Mouse (Mus musculus) kidney, postnatal 10 days (tissue): ENCODE results near the gene Tra2b.
"Not testable (repeated sequence)": the region's sequence is repeated elsewhere in the genome, so short reads cannot be mapped to it uniquely, and the experiment has no call there.

Source experiments
- DNase-seq: peaks from one replicate; pipeline ENCODE4 v3.0.0; 2021; ENCODE audit warnings: mixed read lengths

The Tra2b gene

DNA sequence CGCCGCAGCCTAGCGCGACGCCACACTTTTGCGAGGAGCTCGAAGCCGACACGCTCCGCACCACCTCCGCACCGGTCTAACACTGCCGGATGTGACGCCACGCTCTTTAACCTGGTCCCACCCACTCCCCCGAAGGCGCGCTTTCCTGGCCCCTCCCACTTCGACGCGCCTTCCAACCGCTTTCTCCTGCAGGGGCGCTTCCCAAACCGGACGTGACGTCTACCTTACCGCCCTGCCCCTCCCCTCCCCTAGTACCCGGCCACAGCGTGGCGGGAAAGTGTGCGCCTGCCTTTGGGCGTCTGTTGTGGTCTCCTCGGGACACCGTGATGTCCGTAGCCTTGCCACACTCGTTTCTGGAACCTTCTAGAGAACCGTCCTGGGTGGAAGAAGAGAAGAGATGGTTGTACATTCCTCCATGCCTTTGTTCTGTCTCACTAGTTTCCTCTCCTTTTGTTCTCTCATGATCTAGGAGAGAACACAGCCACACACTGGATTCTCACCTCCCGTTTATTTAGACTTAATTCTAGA, at the start of gene Tra2b:
Tra2b (minus strand) TSS at position 157 of the 528 bp plus-strand sequence.
- peak; percentile 98 for DNase-seq

DNA sequence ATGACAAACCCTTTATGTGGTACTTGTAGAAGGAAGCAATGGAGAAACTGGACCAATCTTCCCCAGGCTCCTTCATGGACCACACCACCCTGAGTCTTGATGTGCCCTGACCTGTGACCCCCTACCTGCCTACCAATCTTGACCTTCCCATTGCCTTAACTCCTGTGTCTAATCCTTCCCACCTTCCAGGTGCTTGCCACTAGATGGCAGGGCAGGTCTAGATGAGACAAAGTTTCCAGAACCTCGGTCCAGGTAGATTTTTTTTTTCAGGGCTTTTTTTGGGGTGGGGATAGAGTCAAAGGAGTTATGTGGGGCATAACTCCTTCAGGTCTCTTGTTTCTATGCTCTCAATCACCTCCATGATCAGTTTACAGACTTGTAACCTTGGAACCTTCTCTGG, 44.8 kb upstream of the Tra2b start:
- DNase-seq, result peak; percentile 57

DNA sequence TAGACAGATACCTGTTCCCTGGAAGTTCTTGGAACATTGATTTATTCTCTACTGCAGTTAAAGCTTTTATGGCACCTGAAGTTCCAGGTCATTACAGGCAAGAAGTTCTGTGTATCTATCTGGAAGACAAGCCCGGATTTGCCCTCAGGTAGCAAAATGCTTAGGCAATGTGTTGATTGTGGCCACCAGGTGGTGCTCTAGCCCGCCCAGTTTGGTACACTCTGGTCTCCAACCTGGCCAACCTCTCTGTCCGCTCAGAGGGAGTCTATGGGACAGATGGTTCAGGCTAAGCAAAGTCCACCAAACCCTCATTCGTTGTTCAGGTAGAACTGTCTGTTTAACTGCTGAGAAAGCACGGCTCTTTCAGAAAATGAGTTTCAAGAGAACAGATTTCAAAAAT, 36.8 kb upstream of the Tra2b start:
- peak; percentile 89 for DNase-seq

DNA sequence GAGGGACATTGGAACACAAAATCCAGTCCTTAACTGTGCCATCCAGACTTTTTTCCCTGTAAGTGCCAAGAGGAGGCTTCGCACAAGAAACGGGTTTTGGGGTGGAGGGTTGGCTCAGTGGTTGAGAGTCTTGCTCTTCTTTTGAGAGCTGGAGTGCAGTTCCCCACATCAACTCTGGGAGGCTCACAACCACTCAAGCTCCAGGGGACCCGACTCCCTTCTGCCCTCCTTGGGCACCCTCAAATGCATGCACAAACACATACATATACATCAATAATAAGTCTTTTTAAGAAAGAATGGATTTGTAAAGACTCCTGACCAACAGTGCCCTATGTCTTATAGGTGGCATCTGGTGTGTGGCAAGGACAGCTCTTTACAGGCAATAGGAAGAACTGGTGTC, 35.6 kb upstream of the Tra2b start:
- no peak for DNase-seq

DNA sequence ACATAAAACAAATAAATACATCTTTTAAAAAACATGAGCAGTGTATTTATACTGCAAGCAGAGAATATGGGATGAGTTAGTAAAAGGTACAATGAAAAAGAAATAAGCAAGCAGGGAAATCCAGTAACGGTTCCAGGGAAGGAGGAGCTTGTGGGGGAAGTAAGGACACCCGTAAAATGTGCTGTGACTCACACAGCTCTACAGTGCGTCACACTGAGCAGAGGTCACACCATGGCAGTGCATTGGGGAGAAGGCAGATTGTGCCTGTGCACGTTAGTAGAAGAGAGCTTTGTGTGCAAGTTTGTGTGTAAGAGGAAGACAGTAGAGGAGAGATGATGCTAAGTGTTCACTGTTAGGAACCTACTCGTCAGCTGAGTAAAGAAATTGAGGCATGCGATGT, 31.1 kb upstream of the Tra2b start:
- no peak for DNase-seq

DNA sequence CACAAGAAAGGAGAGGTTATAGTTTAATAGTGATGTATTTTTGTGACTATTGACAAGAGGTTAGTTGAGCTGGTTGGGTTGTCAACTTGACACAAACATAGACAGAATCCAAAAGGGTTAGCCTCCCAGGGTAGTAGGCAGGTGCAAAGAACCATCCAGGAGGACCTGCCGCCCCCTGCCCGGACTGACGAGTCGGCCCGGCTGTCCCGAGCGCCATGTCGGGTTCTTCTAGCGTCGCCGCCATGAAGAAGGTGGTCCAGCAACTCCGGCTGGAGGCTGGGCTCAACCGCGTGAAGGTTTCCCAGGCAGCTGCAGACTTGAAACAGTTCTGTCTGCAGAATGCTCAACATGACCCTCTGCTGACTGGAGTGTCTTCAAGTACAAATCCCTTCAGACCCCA, 29.0 kb upstream of the Tra2b start:
- DNase-seq, result not testable (repeated sequence)

DNA sequence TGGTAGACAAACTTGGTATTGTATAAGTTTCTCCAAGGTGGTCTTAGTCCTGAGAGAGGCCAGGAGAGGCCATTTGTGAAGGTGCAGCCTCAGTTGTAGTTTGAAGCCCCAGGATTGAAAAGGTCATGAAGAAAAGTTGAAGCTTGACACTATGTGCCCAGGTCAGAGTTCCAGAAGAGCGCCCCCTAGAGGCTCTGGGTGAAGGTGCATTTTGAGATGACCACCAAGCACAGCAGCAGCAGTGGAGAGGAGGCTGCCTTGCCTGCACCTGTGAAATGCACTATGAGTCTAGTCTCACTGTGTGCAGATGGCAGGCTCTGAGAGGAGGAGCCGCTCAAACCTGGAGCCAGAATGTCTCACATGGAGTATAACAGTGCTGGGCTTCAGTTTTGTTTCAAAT, 27.8 kb upstream of the Tra2b start:
- no peak for DNase-seq

DNA sequence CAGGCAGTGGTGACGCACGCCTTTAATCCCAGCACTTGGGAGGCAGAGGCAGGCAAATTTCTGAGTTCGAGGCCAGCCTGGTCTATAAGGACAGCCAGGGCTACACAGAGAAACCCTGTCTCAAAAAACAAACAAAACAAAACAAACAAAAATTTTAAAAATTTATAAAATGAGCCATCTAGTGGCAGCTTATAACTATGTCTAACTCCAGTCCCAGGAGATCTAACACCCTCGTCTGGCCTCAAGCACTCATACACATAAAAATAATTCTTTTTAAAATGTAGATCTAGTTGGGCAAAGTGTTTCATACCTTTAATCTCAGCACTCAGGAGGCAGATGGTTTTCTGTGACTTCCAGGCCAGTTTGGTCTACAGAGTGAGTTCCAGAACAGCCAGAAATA, 26.6 kb upstream of the Tra2b start:
- DNase-seq, result no peak

DNA sequence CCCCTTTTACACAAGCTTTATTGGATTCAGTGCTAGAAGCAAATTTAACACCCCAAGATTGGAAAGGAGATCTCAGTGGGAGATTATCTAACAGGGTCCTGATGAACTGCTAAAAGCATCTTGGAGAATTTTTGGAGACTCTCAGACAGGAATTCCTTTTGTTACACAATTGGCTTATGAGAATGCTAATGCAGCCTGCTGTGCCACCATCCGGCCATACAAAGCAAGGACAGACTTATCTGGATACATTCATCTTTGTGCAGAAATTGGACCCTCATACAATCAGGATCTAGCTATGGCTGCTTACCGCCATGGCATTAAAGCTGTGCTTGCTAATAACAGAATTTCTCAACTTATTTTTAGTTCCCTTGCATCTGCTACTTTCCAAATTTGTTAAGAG, 23.8 kb upstream of the Tra2b start:
- no peak for DNase-seq

DNA sequence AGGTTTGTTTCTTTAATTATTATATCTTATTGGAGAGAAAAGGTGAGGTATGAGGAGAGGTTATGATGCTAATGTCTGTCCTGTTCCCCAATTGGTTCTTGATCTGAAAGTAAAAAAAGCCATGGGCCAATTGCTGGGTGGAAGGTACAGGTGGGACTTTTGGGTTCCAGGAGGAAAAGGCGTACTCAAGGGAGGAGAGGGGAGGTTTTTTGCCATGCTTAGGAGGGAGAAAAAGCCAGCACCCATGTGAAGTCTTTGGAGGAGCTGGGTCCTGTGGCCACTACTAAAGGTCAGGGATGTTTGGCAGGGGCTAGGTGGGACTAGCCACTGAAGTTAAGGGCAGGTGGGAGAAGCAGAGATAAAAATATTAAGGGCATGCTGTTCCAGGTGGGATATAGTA, 21.2 kb upstream of the Tra2b start:
- DNase-seq, result no peak

DNA sequence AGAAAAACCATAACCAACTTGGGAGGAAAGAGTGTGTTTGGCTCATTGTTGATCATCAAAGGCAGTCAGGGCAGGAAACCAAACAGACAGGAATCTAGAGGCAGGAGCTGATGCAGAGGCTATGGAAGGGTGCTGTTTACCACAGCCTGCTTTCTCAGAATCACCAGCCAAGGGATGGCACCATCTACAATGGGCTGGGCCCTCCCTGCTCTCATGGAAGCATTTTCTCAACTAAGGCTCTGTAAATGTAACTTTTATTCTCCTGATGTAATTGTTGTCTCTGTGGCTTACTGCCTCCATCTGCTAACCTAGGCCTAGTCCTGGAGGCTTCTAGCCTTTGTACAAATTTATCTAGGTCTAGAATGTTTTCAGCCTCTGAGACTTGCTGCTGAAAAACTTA, 10.7 kb upstream of the Tra2b start:
- DNase-seq, result no peak

DNA sequence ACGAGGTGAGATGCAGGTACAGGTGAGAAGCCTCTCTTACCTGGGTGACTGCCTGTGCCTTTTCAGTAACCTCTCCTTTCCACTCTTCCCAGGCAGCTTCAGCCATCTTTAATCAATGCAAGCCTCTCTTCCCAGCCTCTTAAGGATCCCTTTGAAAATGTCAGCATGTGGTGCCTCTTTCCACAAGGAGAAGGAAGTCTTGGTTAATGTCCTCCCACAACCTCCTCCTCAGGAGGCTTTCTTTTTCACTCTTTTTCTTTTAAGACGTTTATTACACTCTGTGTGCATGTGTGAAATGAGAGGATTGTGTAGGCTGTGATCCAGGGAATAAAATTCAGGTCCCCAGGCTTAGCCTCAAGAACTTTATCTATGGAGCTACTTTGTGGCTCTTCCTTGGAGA, 9.3 kb upstream of the Tra2b start:
- DNase-seq, result no peak

DNA sequence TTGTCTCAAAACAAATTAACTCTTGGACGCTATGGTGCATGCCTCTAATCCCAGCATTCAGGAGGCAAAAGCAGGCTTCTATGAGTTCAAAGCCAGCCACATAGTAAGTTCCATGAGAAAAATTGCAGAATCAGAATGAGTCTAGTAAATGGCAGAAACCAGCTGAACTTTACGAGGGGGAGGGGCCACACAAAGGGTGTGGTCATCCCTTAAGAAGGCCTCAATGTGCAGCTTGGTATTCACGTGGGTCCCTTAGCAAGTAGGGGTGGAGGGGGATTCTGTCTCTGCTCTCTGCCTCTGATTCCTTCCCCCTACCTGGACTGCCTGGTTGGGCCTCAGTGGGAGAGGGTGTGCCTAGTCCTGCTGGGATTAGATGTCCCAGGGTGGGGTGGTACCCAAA, 4.7 kb upstream of the Tra2b start:
- no peak for DNase-seq

DNA sequence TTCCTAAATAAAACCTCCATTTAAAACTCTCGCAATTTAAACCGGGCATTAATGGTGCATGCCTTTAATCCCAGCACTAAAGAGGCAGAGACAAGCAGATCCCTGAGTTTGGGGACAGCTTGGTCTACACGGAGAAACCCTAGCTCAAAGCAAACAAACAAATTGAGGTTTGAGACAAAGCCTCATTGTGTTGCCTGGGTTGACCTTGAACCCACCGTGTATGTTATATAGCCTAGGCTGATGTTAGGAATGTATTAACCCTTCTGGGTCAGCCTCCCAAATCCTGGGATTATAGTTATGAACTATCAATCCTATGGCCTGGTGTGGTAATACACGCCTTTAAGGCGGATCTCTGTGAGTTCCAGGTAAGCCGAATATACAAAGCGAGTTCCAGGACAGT, 579 bp upstream of the Tra2b start:
- no peak for DNase-seq

DNA sequence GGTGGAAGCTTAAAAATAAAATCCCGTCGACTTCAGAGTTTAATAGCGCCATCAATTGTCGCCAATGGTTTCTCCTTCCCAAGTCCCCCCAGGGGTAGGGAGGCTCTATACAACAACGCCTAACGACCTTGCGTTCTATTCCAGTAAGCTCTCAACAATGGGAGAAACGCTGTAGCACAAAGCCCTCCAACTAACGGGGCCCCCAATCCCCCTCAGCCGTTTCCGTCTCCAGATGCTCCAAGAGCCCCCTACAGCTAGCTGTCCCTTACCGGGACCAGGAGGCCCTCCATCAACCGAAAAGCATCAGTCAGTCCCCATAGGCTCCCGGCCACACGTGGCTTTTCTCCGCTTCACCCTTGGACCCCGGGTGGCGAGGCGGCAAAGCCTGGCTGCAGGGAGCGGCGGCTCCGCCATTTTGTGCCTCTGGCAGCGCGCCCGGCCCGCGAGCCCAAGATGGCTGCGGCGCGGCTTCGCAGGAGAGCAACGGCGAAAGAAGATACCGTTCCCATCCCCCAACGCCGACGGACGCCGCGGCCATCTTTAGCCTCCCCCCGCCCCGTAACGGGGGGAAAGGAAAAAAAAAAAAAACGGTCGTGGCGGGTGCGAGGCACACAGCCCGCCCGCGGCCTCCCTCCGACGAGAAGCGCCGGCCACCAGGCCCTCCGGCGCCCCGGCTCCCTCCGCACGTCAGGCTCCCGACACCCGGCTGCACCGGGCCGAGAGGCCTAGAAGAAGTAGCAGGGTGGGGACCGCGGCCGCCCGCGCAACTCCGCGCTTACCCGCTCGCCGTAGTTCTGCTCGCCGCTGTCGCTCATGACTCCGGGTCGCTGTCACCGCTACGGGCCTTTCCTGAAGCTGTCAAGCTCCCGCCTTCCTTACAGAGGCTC, 600 bp downstream of the Tra2b start:
- DNase-seq, result peak; percentile 94

DNA sequence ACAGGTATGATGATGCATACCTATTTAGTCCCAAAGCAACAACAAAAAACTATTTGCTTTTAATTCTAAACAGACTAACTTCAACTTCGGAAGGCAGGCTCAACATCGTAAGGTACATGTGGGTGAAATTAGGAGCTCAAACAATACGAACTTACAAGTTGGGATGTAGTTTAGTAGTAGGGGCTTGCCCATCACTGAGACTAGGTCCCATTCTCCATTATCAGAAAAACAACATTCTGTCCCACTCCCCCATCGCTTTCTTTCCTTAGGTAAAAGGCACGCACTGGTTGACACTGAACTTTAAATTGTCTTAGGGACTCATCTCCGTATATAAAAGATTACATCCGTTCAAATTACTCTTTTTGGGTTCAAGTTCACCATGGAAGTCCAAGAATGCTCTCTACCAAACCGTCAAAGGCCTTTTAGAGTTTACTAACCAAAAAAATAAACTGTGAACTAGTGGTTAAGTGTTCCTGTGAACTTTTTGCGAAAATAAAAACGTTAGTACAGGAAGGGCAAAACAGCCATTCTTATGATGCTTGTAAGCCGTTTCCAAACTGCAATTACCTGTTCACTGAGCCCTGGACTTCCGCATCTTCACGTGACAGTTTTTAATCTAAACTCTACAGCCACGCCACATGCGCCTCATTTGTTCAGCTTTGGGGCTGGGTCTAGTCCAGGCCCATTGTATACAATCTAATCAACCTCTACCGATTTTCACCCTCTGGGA, 1.4 kb downstream of the Tra2b start:
- DNase-seq, result peak; percentile 34

DNA sequence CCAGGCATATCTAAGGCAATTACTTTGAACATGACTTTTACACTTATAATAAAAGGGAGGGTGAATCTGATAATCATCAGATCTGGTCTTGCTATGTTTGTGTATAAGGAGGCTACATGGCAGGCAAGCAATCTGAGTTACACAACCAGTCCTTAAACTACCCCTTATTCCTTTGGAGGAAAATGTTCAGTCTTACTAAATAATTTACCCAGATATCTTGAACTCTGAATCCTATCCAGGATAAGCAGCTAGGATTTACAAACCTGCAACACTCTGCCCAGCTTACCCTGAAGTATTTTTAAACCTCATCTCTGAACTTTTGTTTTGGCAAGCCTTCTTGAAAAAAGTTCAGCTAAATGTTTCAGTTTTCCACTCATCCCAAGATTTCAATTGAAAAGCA, 2.7 kb downstream of the Tra2b start:
- DNase-seq, result no peak

DNA sequence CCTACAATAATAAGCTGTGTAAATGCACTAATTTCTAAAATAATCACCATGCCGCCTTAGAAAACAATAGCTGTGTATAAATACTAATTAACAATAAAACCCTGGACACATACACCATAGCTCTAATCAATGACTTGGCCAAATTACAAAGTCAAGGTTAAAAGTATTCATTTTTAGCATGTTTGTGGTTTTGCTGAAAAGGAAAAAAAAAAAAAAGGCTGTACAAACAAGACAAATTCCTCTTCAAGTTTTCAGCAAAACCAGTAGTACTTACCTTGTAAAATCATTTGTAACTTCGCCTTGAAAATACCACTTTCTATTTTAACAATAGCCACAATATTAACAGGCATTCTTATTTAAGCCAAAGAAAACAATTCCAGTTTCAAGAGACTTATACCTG, 4.2 kb downstream of the Tra2b start:
- no peak for DNase-seq

DNA sequence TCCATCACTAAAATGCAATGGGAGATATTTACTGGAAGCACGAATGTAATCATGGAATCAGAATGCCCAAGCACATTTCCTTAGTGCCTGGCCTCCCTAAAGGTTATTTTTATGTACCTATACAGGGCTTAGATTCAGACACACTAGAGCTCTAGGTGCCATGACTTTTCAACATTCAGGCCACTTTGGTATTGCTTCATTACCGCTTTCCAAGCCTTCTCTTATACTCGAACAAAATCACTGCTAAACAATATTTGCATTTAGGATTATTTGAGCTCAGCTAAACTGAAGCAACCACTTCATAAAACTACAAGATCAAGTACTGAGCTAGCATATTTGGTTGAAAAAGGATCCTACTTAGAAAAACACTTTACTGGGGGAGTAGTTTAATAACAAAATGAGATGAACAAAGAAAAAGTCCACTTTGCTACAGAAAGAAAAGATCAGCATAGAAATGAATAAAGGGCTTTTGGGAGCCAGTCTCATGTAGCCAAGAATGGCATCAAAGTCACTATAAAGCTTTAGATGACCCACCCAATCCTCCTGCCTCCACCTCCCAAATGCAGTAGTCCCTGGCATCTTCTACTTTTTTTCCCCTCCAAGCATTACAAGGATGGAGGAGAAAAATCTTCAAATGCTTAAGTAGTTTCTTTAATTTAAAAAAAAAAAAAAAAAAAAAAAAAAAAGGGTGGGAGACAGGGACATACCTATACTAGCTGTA, 5.2 kb downstream of the Tra2b start:
- no peak for DNase-seq

DNA sequence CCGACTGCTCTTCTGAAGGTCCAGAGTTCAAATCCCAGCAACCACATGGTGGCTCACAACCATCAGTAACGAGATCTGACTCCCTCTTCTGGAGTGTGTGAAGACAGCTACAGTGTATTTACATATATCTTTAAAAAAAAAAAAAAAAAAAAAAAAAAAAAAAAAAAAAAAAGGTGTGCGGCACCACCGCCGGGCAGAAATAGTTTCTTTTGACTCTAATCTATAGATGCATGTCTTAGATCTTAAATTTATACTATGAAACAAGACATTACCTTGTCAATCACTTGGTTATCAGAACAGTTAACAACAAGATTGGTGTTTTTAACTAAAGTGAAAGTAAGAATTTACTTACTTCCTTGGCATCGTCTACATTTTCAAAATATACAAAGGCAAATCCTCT, 13.6 kb downstream of the Tra2b start:
- DNase-seq, result not testable (repeated sequence)

DNA sequence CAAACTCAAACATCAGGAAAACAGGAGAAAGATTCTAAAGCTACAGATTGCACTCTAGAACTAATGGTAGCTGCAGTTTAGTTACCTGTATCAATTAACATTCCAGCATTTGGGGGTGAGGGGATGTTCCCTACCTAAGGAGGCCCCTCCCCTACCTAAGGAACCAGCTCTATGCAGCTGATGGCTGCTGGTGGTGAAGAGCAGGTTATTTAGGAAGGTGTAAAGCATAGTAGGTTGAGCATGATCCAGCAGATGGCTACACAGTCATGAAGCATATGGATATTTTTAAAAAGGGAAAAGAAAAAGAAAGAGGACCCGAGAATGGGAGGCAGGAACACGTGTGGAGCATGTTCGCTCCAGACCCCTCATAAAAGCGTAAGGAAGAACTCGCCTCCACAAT, 15.5 kb downstream of the Tra2b start:
- no peak for DNase-seq

DNA sequence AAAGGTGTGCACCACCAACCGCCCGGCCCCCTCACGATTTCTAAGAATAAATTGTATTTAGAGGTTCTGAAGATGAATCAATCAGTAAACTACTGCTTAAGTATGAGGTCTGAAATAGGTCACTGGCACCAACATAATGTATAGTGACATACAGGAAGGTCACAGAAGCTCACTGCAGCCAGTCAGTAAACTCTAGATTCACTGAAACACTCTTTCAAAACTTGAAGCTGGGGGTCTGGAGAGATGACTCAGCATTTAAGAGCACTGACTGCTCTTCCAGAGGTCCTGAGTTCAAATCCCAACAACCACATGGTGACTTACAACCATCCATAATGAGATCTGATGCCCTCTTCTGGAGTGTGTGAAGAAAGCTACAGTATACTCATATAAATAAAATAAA, 16.1 kb downstream of the Tra2b start:
- DNase-seq, result no peak

DNA sequence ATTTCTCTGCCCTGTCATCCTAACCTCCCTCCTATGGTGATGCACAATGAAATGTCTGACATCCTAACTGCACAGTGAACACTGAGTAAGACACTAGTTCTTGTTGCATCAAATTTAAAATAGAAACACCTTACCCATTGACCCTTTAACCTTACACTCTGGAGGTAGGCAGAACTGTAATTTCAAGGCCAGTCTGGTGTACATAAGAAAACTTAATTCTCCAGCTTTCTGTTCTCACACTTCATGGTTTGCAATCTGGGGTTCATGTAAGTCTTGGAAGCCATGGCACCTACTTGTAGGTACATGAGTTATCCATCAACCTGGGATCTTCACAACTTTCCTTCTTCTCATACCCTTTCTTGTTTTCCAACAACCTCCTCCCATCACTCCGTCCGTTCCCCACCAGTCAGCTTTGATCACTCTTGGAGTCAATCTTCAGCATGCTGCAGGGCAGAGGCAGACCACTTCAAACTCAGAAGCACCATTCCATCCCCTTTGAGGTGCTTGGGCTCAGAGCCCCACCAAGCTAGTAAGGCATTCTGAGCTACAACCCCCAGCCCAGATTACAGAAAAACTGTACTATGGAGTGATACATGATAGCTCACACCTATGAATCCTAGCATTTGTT, 23.5 kb downstream of the Tra2b start:
- DNase-seq, result no peak
